Mouse (Mus musculus) kidney, adult 2 months (tissue): Measurements from ENCODE around the gene Ccnl1.

Experiments
- CTCF ChIP-seq: fragments of 200-500 bp; conservative IDR thresholded peaks from 2 replicates; pipeline ENCODE4 v1.5.1; 2011; ENCODE audit warnings: low read depth, mild to moderate bottlenecking, control low read depth, low read length, moderate library complexity, mixed read lengths; ENCODE audit not compliant: insufficient read depth, insufficient read length
- POLR2A ChIP-seq: fragments of 200-500 bp; IDR thresholded peaks from one replicate; pipeline ENCODE4 v1.6.1; 2011; ENCODE audit warnings: low read depth, low read length, control low read depth

DNA sequence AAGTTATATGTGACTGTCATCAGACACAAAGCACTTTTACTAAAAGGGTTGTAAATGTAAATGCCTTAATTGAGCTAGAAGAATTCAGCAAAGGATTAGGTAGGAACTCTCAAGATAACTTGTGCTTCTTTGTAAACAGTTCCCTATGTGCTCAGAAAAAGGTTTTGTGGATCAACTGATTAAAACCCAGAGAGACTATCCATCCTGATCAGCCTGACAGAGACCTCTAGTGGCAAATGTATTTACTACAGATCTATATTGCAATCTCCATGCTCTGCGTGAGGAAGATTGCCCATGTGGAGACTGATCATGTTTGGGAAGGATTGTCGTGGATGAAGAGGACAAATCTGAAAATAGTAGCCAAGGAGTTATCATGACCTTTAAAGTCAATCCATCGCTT, 19.8 kb downstream of the Ccnl1 start:
- TF ChIP-seq CTCF (peak; percentile 16; the same call in 1 of the 2 replicates), POLR2A (no peak)
